Mouse (Mus musculus) lung, adult 2 months (tissue): ENCODE data around the gene Il22ra2.

Experiments used
- CTCF ChIP-seq: fragments of 200-500 bp; IDR thresholded peaks from 2 replicates; pipeline ENCODE4 v1.5.1; 2011; ENCODE audit warnings: mild to moderate bottlenecking, low read length, control low read depth; ENCODE audit not compliant: insufficient read depth
- POLR2A ChIP-seq: fragments of 200-500 bp; IDR thresholded peaks from 2 replicates; pipeline ENCODE4 v1.6.1; 2011; ENCODE audit warnings: low read depth, mild to moderate bottlenecking, control low read depth, low read length, borderline replicate concordance; ENCODE audit errors: extremely low read depth

DNA sequence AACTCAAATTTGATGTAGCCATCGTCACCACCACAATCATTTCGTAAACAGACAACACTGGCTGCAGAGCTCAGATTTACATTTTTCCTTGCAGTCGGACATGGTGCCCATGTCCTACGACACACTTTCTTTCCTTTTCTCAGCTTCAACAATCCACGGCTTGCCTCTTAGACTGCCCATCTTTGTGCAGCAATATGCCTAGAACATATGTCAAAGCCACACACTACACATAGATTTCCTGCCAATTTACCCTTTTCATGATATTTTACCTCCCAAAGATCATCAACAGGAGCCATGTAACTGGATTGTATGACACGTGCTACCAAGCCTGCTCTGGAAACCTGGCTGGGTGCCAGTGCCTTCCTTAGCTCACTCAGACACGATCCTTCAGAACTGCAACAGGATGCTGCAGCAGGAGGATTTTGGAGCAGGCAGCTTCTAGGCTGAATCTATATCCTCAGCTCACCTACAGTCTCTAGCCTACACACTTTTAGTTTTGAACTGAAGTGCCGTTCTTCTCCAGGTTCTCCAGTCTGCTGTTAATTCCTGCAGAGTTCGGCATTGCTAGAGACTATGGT, 43.3 kb upstream of the Il22ra2 start:
- TF ChIP-seq CTCF (no peak), POLR2A (no peak)
